Mouse (Mus musculus) cerebellum, adult 11-12 months (tissue): ENCODE measurements around the gene Olfr1283.
"Not testable (repeated sequence)": the region's sequence is repeated elsewhere in the genome, so short reads cannot be mapped to it uniquely, and the experiment has no call there.

ENCODE experiments used
- DNase-seq: peaks from one replicate; pipeline ENCODE4 v3.0.0; 2022

Olfr1283 gene

GRCm38 (mm10) chr2:111366490-111366889 lies at the start of gene Olfr1283:
Gene Olfr1283, plus strand, starts transcription at chr2:111366790.
- no peak for DNase-seq

GRCm38 (mm10) chr2:111326220-111326619 lies 40.4 kb upstream of the Olfr1283 start, which contains the start of gene Olfr1281:
Gene Olfr1281, plus strand, starts transcription at chr2:111326520.
- DNase-seq: no peak

- DNase-seq: not testable (repeated sequence)
Observed at GRCm38 (mm10) chr2:111333721-111334120, 32.9 kb upstream of the Olfr1283 start.

GRCm38 (mm10) chr2:111335976-111336375 lies 30.6 kb upstream of the Olfr1283 start, which contains the start of gene Olfr1282:
Gene Olfr1282, minus strand, starts transcription at chr2:111336076.
- no peak for DNase-seq

- DNase-seq: no peak
Observed at GRCm38 (mm10) chr2:111375222-111375621, 8.6 kb downstream of the Olfr1283 start, which contains the start of gene Olfr1284. Gene Olfr1284, plus strand, starts transcription at chr2:111375522.
